Mouse (Mus musculus) heart, postnatal 0 days (tissue): ENCODE results near the gene D430041D05Rik. TPM values are rescaled to one million over a fixed set of nuclear protein-coding genes. Genes with fewer than 3 reads are reported as not detected.

ENCODE experiments used
- ATAC-seq: fragments of 200-750 bp; cut with Nextera tagmentation; 2 replicates; pipeline ENCODE4 v1.8.0; 2017; ENCODE audit warnings: low read depth, moderate number of reproducible peaks, moderate library complexity; ENCODE audit not compliant: insufficient read depth
- DNase-seq: peaks from one replicate; pipeline ENCODE4 v3.0.0-alpha.2; 2016; ENCODE audit warnings: low spot score
- H3K27ac ChIP-seq: fragments of 300-500 bp; sonication (generic); 2 replicates; pipeline ENCODE4 v1.5.1; 2014; ENCODE audit warnings: low read depth, mild to moderate bottlenecking
- H3K27me3 ChIP-seq: fragments of 300-500 bp; sonication (generic); 2 replicates; pipeline ENCODE4 v1.6.1; 2014; ENCODE audit warnings: low read length, mixed read lengths; ENCODE audit not compliant: control insufficient read depth, insufficient read depth
- H3K36me3 ChIP-seq: fragments of 300-500 bp; sonication (generic); replicated peaks from 2 replicates; pipeline ENCODE4 v1.6.1; 2014; ENCODE audit warnings: low read length, mixed read lengths; ENCODE audit not compliant: control insufficient read depth, insufficient read depth
- H3K4me1 ChIP-seq: fragments of 300-500 bp; sonication (generic); 2 replicates; pipeline ENCODE4 v1.6.1; 2014; ENCODE audit warnings: antibody characterized with exemption; ENCODE audit not compliant: control insufficient read depth, insufficient read depth
- H3K4me2 ChIP-seq: fragments of 300-500 bp; sonication (generic); 2 replicates; pipeline ENCODE4 v1.6.1; 2014; ENCODE audit warnings: low read depth, mild to moderate bottlenecking, low read length, moderate library complexity
- H3K4me3 ChIP-seq: fragments of 300-500 bp; sonication (generic); 2 replicates; pipeline ENCODE4 v1.5.1; 2014; ENCODE audit warnings: low read depth, low read length
- H3K9ac ChIP-seq: fragments of 300-500 bp; sonication (generic); replicated peaks from 2 replicates; pipeline ENCODE4 v1.6.1; 2014; ENCODE audit warnings: low read depth, low read length, mixed read lengths
- H3K9me3 ChIP-seq: fragments of 300-500 bp; sonication (generic); replicated peaks from 2 replicates; pipeline ENCODE4 v1.6.1; 2016; ENCODE audit warnings: low read length; ENCODE audit not compliant: control insufficient read depth
- CTCF ChIP-seq: IDR thresholded peaks from 2 replicates; pipeline ENCODE4 v1.5.1; 2016; ENCODE audit warnings: antibody characterized with exemption, control low read depth, low read depth
- EP300 ChIP-seq: IDR thresholded peaks from 2 replicates; pipeline ENCODE4 v1.6.1; 2016; ENCODE audit warnings: antibody characterized with exemption, low read depth
- WGBS: fragments of 180-500 bp; shearing (Covaris S2); extraction: QIAGEN DNeasy Blood & Tissue Kit; methylation state at CpG from one replicate; pipeline ENCODE4 v1.1.7; 2014; 5-methylcytosine and 5-hydroxymethylcytosine counted together
- polyA plus RNA-seq: library from polyadenylated mRNA; unstranded; fragments of >200 nt; fragmentation: Nextera tagmentation; extraction: Ambion mirVana; gene quantifications from 2 replicates; pipeline ENCODE4 v1.2.1, GENCODE M21; 2015
- total RNA-seq: library from RNA; depleted of rRNA; stranded (reverse); fragments of >200 nt; gene quantifications from 2 replicates; pipeline ENCODE4 v1.2.3, GENCODE M21; 2014; ENCODE audit warnings: low replicate concordance

Gene D430041D05Rik
- total and polyA plus RNA-seq, 2 experiments from 2014 or later = 0.03 TPM; not detected in 1

DNA sequence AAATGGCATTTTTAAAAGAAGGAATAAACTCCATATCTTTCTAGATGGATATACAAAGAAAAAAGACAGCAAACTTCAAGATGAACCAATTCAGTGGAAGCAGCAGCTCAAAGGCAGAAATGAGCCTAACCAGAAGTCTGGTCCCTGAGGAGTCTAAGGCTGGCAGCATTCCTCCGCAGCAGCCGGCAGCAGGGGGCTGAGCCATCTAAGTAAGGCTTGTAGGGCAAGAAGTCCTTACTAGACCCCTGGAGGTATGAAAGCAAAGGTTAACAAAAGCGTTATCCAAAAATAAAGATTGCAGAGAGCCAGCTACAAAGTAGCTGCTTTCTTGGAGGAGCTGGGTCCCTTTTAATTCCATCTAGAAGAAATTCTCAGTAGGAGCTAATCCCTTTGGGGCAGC lies 32.0 kb downstream of the D430041D05Rik start:
- no peaks in the 10 kb centered on the region for H3K36me3 ChIP-seq
- H3K4me3 ChIP-seq = no peak overlapping the region
- H3K4me2 ChIP-seq = no peak overlapping the region
- 8% methylated on average over 3 of the region's 3 CpGs for WGBS
- no peaks in the 10 kb centered on the region for H3K9me3 ChIP-seq
- H3K4me1 ChIP-seq = no peaks in the 10 kb centered on the region
- DNase-seq = no peak
- no peak for ATAC-seq
- H3K9ac ChIP-seq = no peak overlapping the region
- 0 out of 2 replicates have a peak, but pooled peaks cover 11% of the 10 kb centered on the region for H3K27me3 ChIP-seq
- no peak for TF ChIP-seq EP300
- no peak for TF ChIP-seq CTCF
- H3K27ac ChIP-seq = no peak overlapping the region

DNA sequence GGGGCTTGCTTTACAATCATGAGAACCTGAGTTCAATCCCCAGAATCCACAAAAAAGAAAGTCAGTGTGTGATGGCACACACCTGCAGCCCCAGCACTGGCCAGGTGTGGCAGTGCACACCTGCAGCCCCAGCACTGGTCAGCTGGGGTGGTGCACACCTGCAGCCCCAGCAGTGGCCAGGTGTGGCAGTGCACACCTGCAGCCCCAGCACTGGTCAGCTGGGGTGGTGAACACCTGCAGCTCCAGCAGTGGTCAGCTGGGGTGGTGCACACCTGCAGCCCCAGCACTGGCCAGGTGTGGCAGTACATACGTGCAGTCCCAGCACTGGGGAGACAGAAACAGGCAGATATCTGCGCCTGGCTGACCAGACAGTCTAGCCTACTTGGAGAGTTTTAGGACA lies 32.8 kb downstream of the D430041D05Rik start:
- Histone ChIP-seq H3K9me3 (no peaks in the 10 kb centered on the region), H3K4me1 (no peaks in the 10 kb centered on the region), H3K4me2 (no peak overlapping the region), H3K4me3 (no peak overlapping the region), H3K36me3 (no peaks in the 10 kb centered on the region), H3K9ac (no peak overlapping the region), H3K27me3 (0 out of 2 replicates have a peak, but pooled peaks cover 11% of the 10 kb centered on the region), H3K27ac (no peak overlapping the region)
- no peak for ATAC-seq
- no peak for DNase-seq
- WGBS = 65% methylated on average over 2 of the region's 2 CpGs
- TF ChIP-seq CTCF (no peak), EP300 (no peak)

DNA sequence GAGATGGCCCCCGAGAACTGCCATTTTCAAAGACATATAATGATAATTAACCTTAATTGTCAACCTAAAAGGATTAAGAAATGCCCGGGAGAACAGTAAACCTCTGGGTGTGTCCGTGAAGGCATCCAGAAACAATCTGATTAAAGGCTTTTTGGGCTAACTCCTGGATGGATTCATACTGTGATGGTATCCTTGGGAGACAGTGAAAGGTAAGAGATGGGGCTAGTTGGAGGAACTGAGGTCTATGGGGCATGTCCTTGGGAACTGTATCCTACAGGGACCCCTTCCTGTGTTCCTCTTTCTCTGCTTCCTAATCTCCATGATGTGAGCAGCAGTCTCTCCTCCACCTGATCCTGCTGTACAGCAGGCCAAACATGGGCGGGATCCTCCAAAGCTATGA lies 38.7 kb downstream of the D430041D05Rik start:
- no peak for DNase-seq
- Histone ChIP-seq H3K4me2 (no peak overlapping the region), H3K4me3 (no peak overlapping the region), H3K27ac (no peak overlapping the region), H3K9me3 (no peaks in the 10 kb centered on the region), H3K9ac (no peak overlapping the region), H3K27me3 (no peaks in the 10 kb centered on the region), H3K36me3 (no peaks in the 10 kb centered on the region), H3K4me1 (no peaks in the 10 kb centered on the region)
- TF ChIP-seq CTCF (no peak), EP300 (no peak)
- 82% methylated on average over 4 of the region's 4 CpGs for WGBS
- no peak for ATAC-seq

DNA sequence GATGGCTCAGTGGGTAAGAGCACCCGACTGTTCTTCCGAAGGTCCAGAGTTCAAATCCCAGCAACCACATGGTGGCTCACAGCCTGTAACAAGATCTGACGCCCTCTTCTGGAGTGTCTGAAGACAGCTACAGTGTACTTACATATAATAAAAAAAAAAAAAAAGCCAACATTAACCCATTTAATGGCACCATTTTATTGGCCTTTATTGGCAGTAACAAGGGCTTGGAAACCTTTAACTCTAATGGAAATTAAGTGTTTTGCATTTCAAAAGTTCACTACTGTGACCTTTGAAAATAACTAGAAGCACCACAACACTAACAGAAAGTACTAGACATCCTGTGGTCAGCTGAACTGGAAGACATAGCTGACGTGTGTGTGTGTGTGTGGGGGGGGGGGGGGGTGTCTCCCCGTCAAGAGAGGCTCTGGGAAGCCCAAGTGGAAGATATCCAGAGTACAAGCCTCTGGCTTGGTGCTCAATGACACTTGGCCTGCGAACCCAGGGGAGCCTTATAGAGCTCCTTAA lies 39.1 kb downstream of the D430041D05Rik start:
- WGBS = 67% methylated on average over 6 of the region's 6 CpGs
- Histone ChIP-seq H3K36me3 (no peaks in the 10 kb centered on the region), H3K27ac (no peak overlapping the region), H3K4me2 (no peak overlapping the region), H3K4me1 (no peaks in the 10 kb centered on the region), H3K27me3 (no peaks in the 10 kb centered on the region), H3K9me3 (no peaks in the 10 kb centered on the region), H3K4me3 (no peak overlapping the region), H3K9ac (no peak overlapping the region)
- ATAC-seq = no peak
- TF ChIP-seq EP300 (no peak), CTCF (no peak)
- no peak for DNase-seq

DNA sequence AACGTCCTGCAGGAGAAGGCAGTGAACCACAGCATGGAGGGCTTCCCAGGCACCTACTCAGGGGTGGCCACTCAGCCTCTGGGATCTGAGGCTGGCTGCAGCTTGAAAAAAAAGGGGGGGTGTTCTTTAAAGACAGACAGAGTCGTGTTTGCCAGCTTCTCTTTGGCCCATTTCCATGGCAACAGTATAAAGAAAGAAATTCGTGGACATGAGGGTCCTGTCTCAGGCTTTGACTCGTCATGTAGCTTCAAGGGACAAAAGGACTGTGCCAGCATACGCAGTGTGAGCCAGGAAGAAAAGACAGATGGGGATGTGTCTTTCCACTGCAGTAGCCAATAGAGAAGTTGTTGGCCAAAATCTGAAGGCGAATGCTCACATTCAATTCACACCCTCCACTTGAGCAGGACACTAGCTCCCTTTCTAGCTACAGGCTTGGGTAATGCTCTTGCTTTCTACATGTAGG lies 42.9 kb downstream of the D430041D05Rik start:
- WGBS = 39% methylated on average over 6 of the region's 6 CpGs
- H3K4me3 ChIP-seq = no peak overlapping the region
- no peak for TF ChIP-seq CTCF
- TF ChIP-seq EP300 = no peak
- no peaks in the 10 kb centered on the region for H3K4me1 ChIP-seq
- no peak for DNase-seq
- no peak overlapping the region for H3K27ac ChIP-seq
- no peaks in the 10 kb centered on the region for H3K27me3 ChIP-seq
- H3K36me3 ChIP-seq = no peaks in the 10 kb centered on the region
- no peaks in the 10 kb centered on the region for H3K9me3 ChIP-seq
- no peak overlapping the region for H3K9ac ChIP-seq
- no peak for ATAC-seq
- no peak overlapping the region for H3K4me2 ChIP-seq

DNA sequence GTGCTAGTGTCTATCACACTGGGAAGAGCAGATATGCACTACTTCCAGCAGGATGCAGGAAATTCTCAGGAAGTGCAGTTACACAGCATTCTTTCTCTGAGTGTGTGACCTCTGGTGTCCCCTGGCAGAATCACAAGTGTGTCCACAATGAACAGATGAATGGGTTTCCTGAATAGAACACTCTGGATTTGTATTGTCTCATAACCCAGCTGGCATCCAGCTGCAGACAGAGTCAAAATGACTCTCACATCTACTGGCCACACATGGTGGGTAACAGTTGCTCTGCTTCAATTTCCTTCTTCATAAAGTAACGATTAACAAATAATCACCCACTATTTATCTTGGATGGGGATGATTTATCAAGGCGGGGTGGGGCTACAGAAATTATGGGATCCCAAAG lies 43.5 kb downstream of the D430041D05Rik start:
- no peak overlapping the region for H3K4me2 ChIP-seq
- H3K4me3 ChIP-seq = no peak overlapping the region
- DNase-seq (no peak), ATAC-seq (0 out of 2 replicates have a peak, but pooled peaks have one; percentile 8)
- H3K36me3 ChIP-seq = no peaks in the 10 kb centered on the region
- H3K27me3 ChIP-seq = no peaks in the 10 kb centered on the region
- no peak for TF ChIP-seq EP300
- no peak for TF ChIP-seq CTCF
- no peak overlapping the region for H3K27ac ChIP-seq
- H3K4me1 ChIP-seq = no peaks in the 10 kb centered on the region
- no peaks in the 10 kb centered on the region for H3K9me3 ChIP-seq
- H3K9ac ChIP-seq = no peak overlapping the region
- WGBS = 54% methylated on average over 2 of the region's 2 CpGs
